Mouse (Mus musculus) bone marrow, adult 2 months (tissue): ENCODE measurements around the gene Kirrel3.

Experiments used
- CTCF ChIP-seq: fragments of 200-500 bp; IDR thresholded peaks from 2 replicates; pipeline ENCODE4 v1.5.1; 2011; ENCODE audit warnings: low read length, control low read depth; ENCODE audit not compliant: control insufficient read depth, insufficient read depth
- POLR2A ChIP-seq: fragments of 200-500 bp; IDR thresholded peaks from 2 replicates; pipeline ENCODE4 v1.6.1; 2011; ENCODE audit warnings: low read depth, mild to moderate bottlenecking, control low read depth, low read length, borderline replicate concordance; ENCODE audit not compliant: control insufficient read depth

- TF ChIP-seq POLR2A: no peak
- TF ChIP-seq CTCF: no peak
Measured at GRCm38 (mm10) chr9:34749877-34750276, 264.2 kb downstream of the Kirrel3 start.
